Comparison of ENCODE assay signal across 19 mouse cellular contexts in the genomic region with DNA sequence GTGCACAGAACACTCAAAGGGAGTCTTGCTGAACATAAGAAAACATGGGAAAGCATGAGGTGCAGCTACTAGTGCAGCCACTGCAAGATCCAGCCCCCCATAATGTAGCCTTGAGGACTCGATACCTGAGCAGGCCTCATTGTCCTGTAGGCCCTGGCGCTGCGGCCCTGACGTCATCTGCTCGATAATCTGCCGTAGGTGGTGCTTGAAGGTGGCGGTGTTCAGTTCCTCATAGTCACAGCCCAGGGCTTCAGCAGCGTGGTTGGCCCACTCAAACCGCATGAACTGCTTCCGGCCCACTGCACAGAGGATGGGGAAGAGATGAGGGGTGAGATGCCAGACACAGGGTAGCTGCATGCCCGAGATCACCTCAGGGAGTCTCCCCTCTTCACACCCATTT.
"Had no signal": no experiment of that assay in that cellular context is flagged by ENCODE, and none has a peak within 500 bp of the region (broad histone marks: within the 10 kb centered on the region; RNA-seq: fewer than 3 reads in every experiment).

No protein-coding gene starts in this region.

- H3K9me3 ChIP-seq: kidney, embryonic 15.5 days; liver, embryonic 13.5 days; megakaryocyte, embryonic 14.5 days; midbrain, embryonic 15.5 days had no signal

- H3K9ac ChIP-seq: kidney, embryonic 15.5 days; liver, embryonic 13.5 days; midbrain, embryonic 15.5 days had no signal

- H3K27ac ChIP-seq: kidney, embryonic 15.5 days; left cerebral cortex, adult 2 months; liver, embryonic 13.5 days; midbrain, embryonic 15.5 days; stomach, postnatal 0 days had no signal

- H3K36me3 ChIP-seq: kidney, embryonic 15.5 days; liver, embryonic 13.5 days; midbrain, embryonic 15.5 days had no signal

- H3K4me1 ChIP-seq: liver, embryonic 13.5 days; megakaryocyte, embryonic 14.5 days had no signal

- H3K27me3 ChIP-seq: liver, embryonic 13.5 days; midbrain, embryonic 15.5 days had no signal

- H3K4me2 ChIP-seq: kidney, embryonic 15.5 days; liver, embryonic 13.5 days; midbrain, embryonic 11.5 days; midbrain, embryonic 15.5 days had no signal

- ATAC-seq: midbrain, embryonic 15.5 days had no signal

- H3K4me3 ChIP-seq: kidney, embryonic 15.5 days; left cerebral cortex, adult 2 months; liver, embryonic 13.5 days; megakaryocyte, embryonic 14.5 days; midbrain, embryonic 15.5 days had no signal

- DNase-seq: kidney, adult 8-10 months; kidney, postnatal 10 days; kidney, postnatal 36 days; layer of hippocampus, postnatal 36 days; liver, embryonic 13.5 days; lung, adult 2 months; lung, postnatal 14 days; lung, postnatal 4 days; right cerebral cortex, postnatal 14 days; right cerebral cortex, postnatal 4 days; thymus, adult 2 months; thymus, postnatal 14 days; thymus, postnatal 4 days had no signal
